Mouse (Mus musculus) embryonic facial prominence, embryonic 14.5 days (tissue): ENCODE measurements around the gene Urad. TPM values are rescaled to one million over a fixed set of nuclear protein-coding genes. Genes with fewer than 3 reads are reported as not detected.

Experiments
- ATAC-seq: fragments of 200-750 bp; cut with Nextera tagmentation; 2 replicates; pipeline ENCODE4 v1.8.0; 2017; ENCODE audit warnings: low read depth, moderate number of reproducible peaks, moderate TSS enrichment
- DNase-seq: peaks from one replicate; pipeline ENCODE4 v3.0.0-alpha.2; 2015; ENCODE audit warnings: low spot score
- H3K27ac ChIP-seq: fragments of 300-500 bp; sonication (generic); replicated peaks from 2 replicates; pipeline ENCODE4 v1.5.1; 2014; ENCODE audit warnings: low read depth, mild to moderate bottlenecking, low read length, moderate library complexity
- H3K27me3 ChIP-seq: fragments of 300-500 bp; sonication (generic); replicated peaks from 2 replicates; pipeline ENCODE4 v1.6.1; 2014; ENCODE audit warnings: low read length; ENCODE audit not compliant: control insufficient read depth, insufficient read depth
- H3K36me3 ChIP-seq: fragments of 300-500 bp; sonication (generic); 2 replicates; pipeline ENCODE4 v1.6.1; 2014; ENCODE audit warnings: low read length, mixed read lengths; ENCODE audit not compliant: control insufficient read depth, insufficient read depth
- H3K4me1 ChIP-seq: fragments of 300-500 bp; sonication (generic); 2 replicates; pipeline ENCODE4 v1.6.1; 2014; ENCODE audit warnings: antibody characterized with exemption, low read length; ENCODE audit not compliant: control insufficient read depth, insufficient read depth
- H3K4me2 ChIP-seq: fragments of 300-500 bp; sonication (generic); 2 replicates; pipeline ENCODE4 v1.6.1; 2014; ENCODE audit warnings: low read depth, mild to moderate bottlenecking, low read length, moderate library complexity, mixed read lengths
- H3K4me3 ChIP-seq: fragments of 300-500 bp; sonication (generic); 2 replicates; pipeline ENCODE4 v1.5.1; 2014; ENCODE audit warnings: low read depth, mild to moderate bottlenecking, low read length
- H3K9ac ChIP-seq: fragments of 300-500 bp; sonication (generic); 2 replicates; pipeline ENCODE4 v1.6.1; 2014; ENCODE audit warnings: low read depth, mild to moderate bottlenecking, low read length, moderate library complexity, mixed read lengths
- H3K9me3 ChIP-seq: fragments of 300-500 bp; sonication (generic); 2 replicates; pipeline ENCODE4 v1.6.1; 2016; ENCODE audit warnings: low read length; ENCODE audit not compliant: control insufficient read depth
- WGBS: fragments of 180-500 bp; shearing (Covaris S2); extraction: QIAGEN DNeasy Blood & Tissue Kit; methylation state at CpG from one replicate; pipeline ENCODE4 v1.1.7; 2014; 5-methylcytosine and 5-hydroxymethylcytosine counted together
- microRNA-seq: library from miRNA; unstranded; fragments of <30 nt; microRNA quantifications from one replicate; pipeline ENCODE4, GENCODE M21; 2016; ENCODE audit warnings: borderline number of aligned reads
- polyA plus RNA-seq: library from polyadenylated mRNA; unstranded; fragments of >200 nt; fragmentation: Nextera tagmentation; extraction: Ambion mirVana; gene quantifications from 2 replicates; pipeline ENCODE4 v1.2.1, GENCODE M21; 2014

Urad gene
- polyA plus RNA-seq, 1 experiment from 2014 or later = not detected

GRCm38 (mm10) chr5:147269371-147269770, 52.9 kb downstream of the Urad start:
- ATAC-seq = no peak
- Histone ChIP-seq H3K36me3 (no peaks in the 10 kb centered on the region), H3K27ac (no peak overlapping the region), H3K4me1 (no peaks in the 10 kb centered on the region), H3K27me3 (peaks cover 96% of the 10 kb centered on the region), H3K9ac (no peak overlapping the region), H3K4me3 (no peak overlapping the region), H3K9me3 (no peaks in the 10 kb centered on the region), H3K4me2 (no peak overlapping the region)
- DNase-seq = no peak
- 7% methylated on average over 6 of the region's 6 CpGs for WGBS

GRCm38 (mm10) chr5:147268728-147269127, 53.5 kb downstream of the Urad start:
- no peak for ATAC-seq
- H3K4me1 ChIP-seq = no peaks in the 10 kb centered on the region
- no peaks in the 10 kb centered on the region for H3K36me3 ChIP-seq
- 1% methylated on average over 8 of the region's 8 CpGs for WGBS
- no peak overlapping the region for H3K27ac ChIP-seq
- H3K9ac ChIP-seq = no peak overlapping the region
- no peak overlapping the region for H3K4me3 ChIP-seq
- no peaks in the 10 kb centered on the region for H3K9me3 ChIP-seq
- H3K27me3 ChIP-seq = peaks cover 98% of the 10 kb centered on the region
- H3K4me2 ChIP-seq = no peak overlapping the region
- DNase-seq = no peak

GRCm38 (mm10) chr5:147267434-147267833, 54.8 kb downstream of the Urad start:
- Histone ChIP-seq H3K27me3 (peaks cover 94% of the 10 kb centered on the region), H3K9me3 (no peaks in the 10 kb centered on the region), H3K4me2 (no peak overlapping the region), H3K4me3 (no peak overlapping the region), H3K27ac (no peak overlapping the region), H3K36me3 (no peaks in the 10 kb centered on the region), H3K4me1 (no peaks in the 10 kb centered on the region), H3K9ac (no peak overlapping the region)
- ATAC-seq (no peak), DNase-seq (no peak)
- 4% methylated on average over 6 of the region's 6 CpGs for WGBS

Small RNAs within 50 kb of the gene (microRNA-seq; reads per million reads assigned to microRNA genes)
- gene Mir7k = not detected

Other genes starting within 250 kb of the Urad start
- gene Lnx2, start 245.9 kb downstream of the Urad start, polyA plus RNA-seq = 13.7 and 13.9 TPM in 2 replicates
- gene Polr1d, start 245.4 kb downstream of the Urad start, polyA plus RNA-seq = 138 and 147 TPM in 2 replicates
- gene Gsx1, start 133.7 kb downstream of the Urad start, polyA plus RNA-seq = not detected in 2 replicates
- not detected in 2 replicates for gene Pdx1, start 52.5 kb downstream of the Urad start, polyA plus RNA-seq
- not detected in 2 replicates for gene Cdx2, start 15.2 kb downstream of the Urad start, polyA plus RNA-seq
- 0.35 and 0.45 TPM in 2 replicates for gene Flt3, start 78.0 kb upstream of the Urad start, polyA plus RNA-seq
- 57.5 and 60.1 TPM in 2 replicates for gene Pan3, start 107.7 kb upstream of the Urad start, polyA plus RNA-seq